21 mouse cellular contexts compared by ENCODE assay signal in genomic region chr10:5236926-5237325, GRCm38 (mm10).
"Had no signal": no experiment of that assay in that cellular context is flagged by ENCODE, and none has a peak within 500 bp of the region (broad histone marks: within the 10 kb centered on the region; RNA-seq: fewer than 3 reads in every experiment).

No protein-coding gene starts in this region.

- H3K9ac ChIP-seq: heart, embryonic 13.5 days; heart, embryonic 15.5 days; hindbrain, embryonic 13.5 days; hindbrain, embryonic 15.5 days; limb, embryonic 13.5 days; limb, embryonic 15.5 days; liver, embryonic 12.5 days; liver, embryonic 14.5 days had no signal

- H3K36me3 ChIP-seq: hindbrain, embryonic 13.5 days; liver, embryonic 12.5 days had no signal

- ATAC-seq: hindbrain, postnatal 0 days; intestine, embryonic 16.5 days; liver, embryonic 12.5 days had no signal

- H3K27me3 ChIP-seq: heart, embryonic 13.5 days; heart, embryonic 15.5 days; hindbrain, embryonic 13.5 days; hindbrain, embryonic 15.5 days; limb, embryonic 13.5 days; limb, embryonic 15.5 days; liver, embryonic 12.5 days had no signal

- H3K4me2 ChIP-seq: heart, embryonic 11.5 days; heart, embryonic 13.5 days; heart, embryonic 15.5 days; hindbrain, embryonic 13.5 days; hindbrain, embryonic 15.5 days; limb, embryonic 13.5 days; limb, embryonic 15.5 days; liver, embryonic 12.5 days had no signal

- H3K9me3 ChIP-seq: heart, embryonic 13.5 days; heart, embryonic 15.5 days; hindbrain, embryonic 13.5 days; hindbrain, embryonic 15.5 days; limb, embryonic 13.5 days; limb, embryonic 15.5 days; liver, embryonic 12.5 days had no signal

- H3K4me3 ChIP-seq: heart, adult 2 months; heart, embryonic 13.5 days; heart, embryonic 15.5 days; hindbrain, embryonic 13.5 days; hindbrain, embryonic 15.5 days; limb, embryonic 13.5 days; limb, embryonic 15.5 days; liver, embryonic 12.5 days had no signal

- DNase-seq: gastrocnemius, postnatal 14 days; gastrocnemius, postnatal 36 days; heart, adult 11 months; heart, adult 2 months; heart, postnatal 14 days; heart, postnatal 36 days; layer of hippocampus, adult 9-11 months; layer of hippocampus, postnatal 36 days; left cerebral cortex, postnatal 4 days had no signal

- H3K27ac ChIP-seq: heart, adult 2 months; heart, embryonic 13.5 days; heart, embryonic 15.5 days; hindbrain, embryonic 13.5 days; hindbrain, embryonic 15.5 days; hindbrain, postnatal 0 days; kidney, postnatal 0 days; limb, embryonic 13.5 days; limb, embryonic 15.5 days; liver, embryonic 12.5 days; liver, embryonic 14.5 days had no signal

- H3K4me1 ChIP-seq: heart, embryonic 13.5 days; heart, embryonic 15.5 days; hindbrain, embryonic 13.5 days; hindbrain, embryonic 15.5 days; limb, embryonic 15.5 days; liver, embryonic 12.5 days had no signal
